Mouse (Mus musculus): Measurements from ENCODE around the gene Gsdma3.

DNA sequence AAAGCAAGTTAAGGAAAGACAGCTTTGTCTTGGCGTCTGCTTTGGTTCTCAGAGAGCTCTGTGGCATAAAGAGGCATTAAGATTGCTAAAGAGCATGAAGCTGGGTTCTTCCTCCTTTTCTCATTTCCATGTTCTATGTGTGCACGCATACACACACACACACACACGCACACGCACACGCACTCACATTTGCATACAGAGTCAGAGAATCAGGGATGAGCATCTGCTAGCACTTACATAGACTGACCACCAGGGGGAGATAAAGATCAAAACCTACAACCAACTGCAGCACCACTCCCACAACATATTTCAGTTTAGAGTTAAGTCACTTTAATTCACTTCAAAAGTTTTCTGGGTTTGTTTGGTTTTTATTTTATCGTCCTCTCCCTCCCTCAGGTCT is 34.4 kb downstream of the Gsdma3 start:
- no peak for TF ChIP-seq EP300 (IDR thresholded peaks at IDR 0.05; ENCODE audit: low read depth)
- peak; percentile 78 for TF ChIP-seq CTCF (IDR thresholded peaks at IDR 0.05; ENCODE audit: low read depth)

Measured in heart, postnatal 0 days (tissue).